Mouse (Mus musculus) intestine, postnatal 0 days (tissue): ENCODE measurements around the gene Wdr41. TPM values are rescaled to one million over a fixed set of nuclear protein-coding genes. Genes with fewer than 3 reads are reported as not detected.

Experiments
- ATAC-seq: fragments of 200-750 bp; cut with Nextera tagmentation; 2 replicates; pipeline ENCODE4 v1.8.0; 2017; ENCODE audit warnings: mild to moderate bottlenecking, moderate TSS enrichment, moderate library complexity
- H3K27ac ChIP-seq: fragments of 300-500 bp; sonication (generic); 2 replicates; pipeline ENCODE4 v1.5.1; 2014; ENCODE audit warnings: mild to moderate bottlenecking, low read depth, low read length, moderate library complexity
- H3K27me3 ChIP-seq: fragments of 300-500 bp; sonication (generic); replicated peaks from 2 replicates; pipeline ENCODE4 v1.6.1; 2014; ENCODE audit warnings: low read length, mixed read lengths; ENCODE audit not compliant: control insufficient read depth, insufficient read depth
- H3K36me3 ChIP-seq: fragments of 300-500 bp; sonication (generic); 2 replicates; pipeline ENCODE4 v1.6.1; 2014; ENCODE audit warnings: mild to moderate bottlenecking, moderate library complexity; ENCODE audit not compliant: control insufficient read depth, insufficient read depth
- H3K4me1 ChIP-seq: fragments of 300-500 bp; sonication (generic); replicated peaks from 2 replicates; pipeline ENCODE4 v1.6.1; 2014; ENCODE audit warnings: antibody characterized with exemption, low read length, mixed read lengths; ENCODE audit not compliant: control insufficient read depth, insufficient read depth
- H3K4me2 ChIP-seq: fragments of 300-500 bp; sonication (generic); replicated peaks from 2 replicates; pipeline ENCODE4 v1.6.1; 2014; ENCODE audit warnings: low read depth, mild to moderate bottlenecking, moderate library complexity
- H3K4me3 ChIP-seq: fragments of 300-500 bp; sonication (generic); 2 replicates; pipeline ENCODE4 v1.5.1; 2014; ENCODE audit warnings: low read depth, low read length
- H3K9ac ChIP-seq: fragments of 300-500 bp; sonication (generic); 2 replicates; pipeline ENCODE4 v1.6.1; 2014; ENCODE audit warnings: mild to moderate bottlenecking, low read depth, low read length
- H3K9me3 ChIP-seq: fragments of 300-500 bp; sonication (generic); 2 replicates; pipeline ENCODE4 v1.6.1; 2016; ENCODE audit warnings: mixed run types; ENCODE audit not compliant: control insufficient read depth
- CTCF ChIP-seq: sonication (generic); IDR thresholded peaks from 2 replicates; pipeline ENCODE4 v1.5.1; 2016; ENCODE audit warnings: low read depth, mild to moderate bottlenecking, control low read depth, antibody characterized with exemption, moderate library complexity
- WGBS: fragments of 180-500 bp; shearing (Covaris S2); extraction: QIAGEN DNeasy Blood & Tissue Kit; methylation state at CpG from one replicate; pipeline ENCODE4 v1.1.7; 2014; 5-methylcytosine and 5-hydroxymethylcytosine counted together
- polyA plus RNA-seq: library from polyadenylated mRNA; unstranded; fragments of >200 nt; fragmentation: Nextera tagmentation; extraction: Ambion mirVana; gene quantifications from 2 replicates; pipeline ENCODE4 v1.2.1, GENCODE M21; 2015

The Wdr41 gene
- polyA plus RNA-seq, 1 experiment from 2014 or later, result 16.7 TPM

DNA sequence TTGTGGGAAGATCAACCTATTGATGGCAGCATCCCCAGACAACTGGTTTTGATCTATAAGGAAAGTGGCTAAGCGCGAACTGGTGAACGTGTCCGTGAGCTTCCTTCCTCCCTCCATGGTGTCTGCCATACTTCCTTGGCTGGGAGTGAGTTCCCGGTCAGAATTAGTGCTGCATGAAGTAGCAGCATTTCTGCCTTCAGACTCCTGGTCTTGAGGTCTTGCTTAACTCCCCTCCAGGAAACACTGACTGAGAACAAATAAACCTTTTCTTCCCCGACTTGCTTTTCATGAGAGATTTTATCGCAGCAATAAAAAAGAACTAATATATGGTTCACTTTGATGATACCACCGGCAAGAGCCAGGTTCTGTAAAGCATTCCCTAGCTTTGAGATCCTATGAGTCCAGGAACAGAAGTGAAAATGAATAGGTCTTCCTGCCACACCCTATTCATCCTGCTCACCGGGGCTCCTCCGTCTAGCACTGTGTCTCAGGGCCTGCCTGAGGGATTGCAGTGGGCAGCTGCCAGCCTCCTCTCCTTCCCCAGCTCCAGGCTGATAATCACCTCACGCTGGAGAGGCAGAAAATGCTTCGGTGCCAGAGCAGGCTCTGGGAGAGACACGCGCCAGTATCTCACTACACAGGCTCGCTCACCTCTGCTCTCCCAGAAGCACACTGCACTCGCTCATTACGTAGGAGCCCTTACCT, 56.1 kb downstream of the Wdr41 start:
- no peak for TF ChIP-seq CTCF
- Histone ChIP-seq H3K27me3 (no peaks in the 10 kb centered on the region), H3K27ac (peak overlapping the region; percentile 54), H3K4me2 (peak overlapping the region; percentile 48), H3K36me3 (peaks cover 13% of the 10 kb centered on the region), H3K9me3 (no peaks in the 10 kb centered on the region), H3K9ac (no peak overlapping the region), H3K4me1 (no peaks in the 10 kb centered on the region), H3K4me3 (no peak overlapping the region; the same call in 1 of the 2 replicates)
- ATAC-seq, result peak; percentile 89
- 46% methylated on average over 17 of the region's 17 CpGs for WGBS

DNA sequence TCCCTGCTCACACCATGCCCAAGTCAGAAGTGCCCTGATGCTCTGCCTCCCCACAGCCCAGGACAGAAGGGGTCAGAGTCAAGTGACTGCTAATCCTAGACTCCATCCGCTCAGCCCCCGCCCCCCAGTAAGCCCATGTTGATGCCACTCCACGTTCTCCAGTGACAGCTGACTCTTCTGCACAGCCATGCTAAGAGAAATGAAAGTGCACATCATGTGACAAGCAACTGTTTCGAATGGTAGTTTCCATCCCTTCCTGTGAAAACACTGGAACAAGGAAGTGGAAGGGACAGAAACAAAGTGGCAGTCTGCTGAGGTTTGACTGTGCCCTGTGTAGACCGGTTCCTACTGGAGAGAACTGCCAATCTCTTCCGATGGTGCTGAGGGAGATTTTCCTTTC, 56.8 kb downstream of the Wdr41 start:
- Histone ChIP-seq H3K4me1 (no peaks in the 10 kb centered on the region), H3K27ac (peak overlapping the region; percentile 54; the same call in 1 of the 2 replicates), H3K4me2 (peak overlapping the region; percentile 48), H3K27me3 (no peaks in the 10 kb centered on the region), H3K9ac (no peak overlapping the region; the same call in 1 of the 2 replicates), H3K9me3 (no peaks in the 10 kb centered on the region), H3K4me3 (no peak overlapping the region; the same call in 1 of the 2 replicates), H3K36me3 (peaks cover 12% of the 10 kb centered on the region)
- no peak for TF ChIP-seq CTCF
- ATAC-seq, result peak; percentile 69
- WGBS, result 68% methylated on average over 6 of the region's 6 CpGs

- 77% methylated on average over 9 of the region's 9 CpGs for WGBS
- no peak for TF ChIP-seq CTCF
- H3K27ac ChIP-seq, result no peak overlapping the region
- H3K27me3 ChIP-seq, result no peaks in the 10 kb centered on the region
- no peak for ATAC-seq
- peaks cover under 1% of the 10 kb centered on the region; the same call in 1 of the 2 replicates for H3K36me3 ChIP-seq
- H3K4me1 ChIP-seq, result no peaks in the 10 kb centered on the region
- H3K4me2 ChIP-seq, result no peak overlapping the region
- no peak overlapping the region for H3K4me3 ChIP-seq
- no peak overlapping the region for H3K9ac ChIP-seq
- H3K9me3 ChIP-seq, result no peaks in the 10 kb centered on the region
Observed at GRCm38 (mm10) chr13:95034094-95034493, 58.0 kb downstream of the Wdr41 start.

DNA sequence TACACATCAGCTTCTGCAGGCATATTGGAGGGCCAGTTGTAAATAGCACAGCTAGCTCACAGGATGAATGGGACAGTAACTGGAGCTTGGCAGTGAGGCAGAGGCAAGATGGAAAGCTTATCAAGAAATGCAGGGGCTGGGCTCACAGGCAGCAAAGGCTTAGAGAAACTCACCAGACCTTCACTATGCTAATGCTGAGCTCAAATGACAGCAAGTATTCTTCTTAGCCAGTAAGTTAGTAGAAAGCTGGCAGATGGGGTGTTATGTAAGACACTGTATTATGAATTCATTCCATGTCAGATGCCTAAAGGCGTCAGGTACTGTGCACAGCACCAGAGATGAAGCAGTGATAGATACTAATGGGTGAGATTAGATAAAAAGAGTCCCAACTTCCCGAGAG, 58.6 kb downstream of the Wdr41 start:
- TF ChIP-seq CTCF, result no peak
- Histone ChIP-seq H3K27me3 (no peaks in the 10 kb centered on the region), H3K9ac (no peak overlapping the region), H3K4me2 (no peak overlapping the region), H3K27ac (no peak overlapping the region), H3K36me3 (no peaks in the 10 kb centered on the region; the same call in 1 of the 2 replicates), H3K4me1 (no peaks in the 10 kb centered on the region), H3K4me3 (no peak overlapping the region), H3K9me3 (no peaks in the 10 kb centered on the region)
- no peak for ATAC-seq
- WGBS, result 83% methylated on average over 2 of the region's 2 CpGs

GRCm38 (mm10) chr13:95038200-95038599, 62.1 kb downstream of the Wdr41 start:
- no peak overlapping the region for H3K4me2 ChIP-seq
- H3K27me3 ChIP-seq, result no peaks in the 10 kb centered on the region
- no peak for ATAC-seq
- no peak overlapping the region for H3K9ac ChIP-seq
- no peak overlapping the region for H3K27ac ChIP-seq
- H3K4me3 ChIP-seq, result no peak overlapping the region
- no peaks in the 10 kb centered on the region; the same call in 1 of the 2 replicates for H3K36me3 ChIP-seq
- no peak for TF ChIP-seq CTCF
- no peaks in the 10 kb centered on the region for H3K4me1 ChIP-seq
- 41% methylated on average over 4 of the region's 4 CpGs for WGBS
- H3K9me3 ChIP-seq, result no peaks in the 10 kb centered on the region

DNA sequence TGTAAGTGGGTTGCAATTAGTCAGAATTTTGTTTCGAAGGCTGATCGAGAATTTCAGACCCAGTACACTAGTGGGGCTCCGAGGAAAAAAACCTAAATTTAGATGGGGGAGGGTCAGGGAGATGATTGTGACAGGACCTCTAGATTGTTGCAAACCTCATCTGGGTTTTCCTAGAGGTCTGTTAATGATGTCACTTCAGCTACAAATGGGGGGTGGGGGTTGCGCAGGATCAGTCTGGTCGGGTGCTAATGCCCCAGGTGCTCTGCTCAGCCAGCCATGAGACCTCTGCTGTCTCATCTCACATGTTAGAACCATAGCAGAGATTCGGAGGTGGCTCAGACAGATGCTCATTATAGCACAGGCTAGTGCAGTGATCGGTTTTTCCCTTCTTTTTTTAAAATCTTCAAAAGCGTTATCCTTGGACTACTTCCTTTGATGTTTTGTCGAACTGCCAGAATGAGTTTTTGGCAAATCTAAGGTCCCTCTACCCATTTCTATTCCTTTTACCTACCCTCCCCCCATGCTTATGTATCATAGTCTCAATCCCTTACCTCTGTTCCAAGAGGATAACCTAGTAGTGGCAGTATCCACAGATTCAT, 64.1 kb downstream of the Wdr41 start:
- no peak overlapping the region for H3K4me3 ChIP-seq
- 90% methylated on average over 9 of the region's 9 CpGs for WGBS
- H3K9ac ChIP-seq, result no peak overlapping the region
- no peak for ATAC-seq
- H3K27ac ChIP-seq, result no peak overlapping the region
- TF ChIP-seq CTCF, result no peak
- H3K4me2 ChIP-seq, result no peak overlapping the region
- no peaks in the 10 kb centered on the region for H3K4me1 ChIP-seq
- no peaks in the 10 kb centered on the region for H3K27me3 ChIP-seq
- no peaks in the 10 kb centered on the region for H3K36me3 ChIP-seq
- no peaks in the 10 kb centered on the region for H3K9me3 ChIP-seq
